Mouse (Mus musculus): ENCODE results near the gene Cul9.
A peak's percentile ranks its signal among the peaks of the same experiment; 100 is the strongest.
"Not testable (repeated sequence)": the region's sequence is repeated elsewhere in the genome, so short reads cannot be mapped to it uniquely, and the experiment has no call there.

Cul9 gene

GRCm38 (mm10) chr17:46503847-46504638 lies 42.1 kb downstream of the Cul9 start:
- no peak for DNase-seq (ENCODE audit: low spot score)

DNA sequence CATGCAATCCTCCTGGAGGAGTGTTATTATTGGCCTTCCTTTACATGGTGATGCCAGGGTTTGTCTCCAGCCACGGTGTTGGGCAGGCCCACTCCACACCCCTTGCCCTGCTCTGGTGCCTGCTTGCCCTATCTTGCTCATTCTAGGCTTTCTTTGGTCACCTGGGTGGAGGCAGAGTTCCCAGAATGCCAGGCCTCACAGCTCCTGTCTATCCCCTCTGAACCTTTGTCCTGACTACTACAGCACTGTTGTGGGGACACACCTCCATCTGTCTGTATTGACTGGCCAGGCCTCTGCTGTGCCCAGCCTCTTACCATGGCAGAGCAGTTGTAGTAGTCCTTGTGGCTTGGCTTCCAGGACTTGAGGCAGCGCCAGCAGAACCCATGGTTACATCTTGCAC lies 43.4 kb downstream of the Cul9 start:
- DNase-seq (ENCODE audit: low spot score): no peak

DNA sequence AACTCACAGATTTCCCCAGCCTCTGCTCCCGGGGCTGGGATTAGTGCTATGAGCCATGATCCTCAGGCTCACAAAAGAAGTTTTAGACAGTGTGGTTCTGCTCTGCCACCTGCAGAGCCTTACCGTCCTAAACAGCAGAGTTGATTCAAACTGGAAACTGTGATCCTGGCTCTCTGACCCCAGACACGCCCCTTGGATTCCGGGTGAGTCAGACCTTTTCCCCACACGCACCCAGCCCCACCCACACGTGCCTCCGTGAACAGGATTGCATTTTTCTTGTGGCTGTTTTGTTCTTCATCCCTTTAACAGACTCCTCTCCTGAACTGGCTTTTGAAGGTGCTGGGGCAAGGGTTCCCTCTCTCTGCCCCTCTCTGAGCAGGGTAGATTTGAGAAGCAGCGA lies 48.2 kb downstream of the Cul9 start:
- DNase-seq (ENCODE audit: low spot score): no peak

GRCm38 (mm10) chr17:46496623-46497434 lies 49.4 kb downstream of the Cul9 start, which contains the start of gene Dnph1:
Gene Dnph1 (plus strand): TSS chr17:46496711.
- peak; percentile 65 for DNase-seq (ENCODE audit: low spot score)

DNA sequence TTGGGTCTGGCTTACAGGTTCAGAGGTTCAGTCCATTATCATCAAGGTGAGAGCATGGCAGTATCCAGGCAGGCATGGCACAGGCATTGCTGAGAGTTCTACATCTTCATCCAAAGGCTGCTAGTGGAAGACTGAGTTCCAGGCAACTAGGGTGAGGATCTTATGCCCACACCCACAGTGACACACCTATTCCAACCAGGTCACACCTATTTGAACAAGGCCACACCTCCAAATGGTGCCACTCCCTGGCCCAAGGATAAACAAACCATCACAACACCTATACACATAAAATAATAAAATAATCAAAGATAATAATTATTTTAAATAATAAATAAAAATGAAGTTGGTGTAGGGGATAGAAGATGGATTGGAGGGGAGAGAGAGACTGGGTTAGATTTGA lies 50.1 kb downstream of the Cul9 start:
- not testable (repeated sequence) for DNase-seq (ENCODE audit: low spot score)

DNA sequence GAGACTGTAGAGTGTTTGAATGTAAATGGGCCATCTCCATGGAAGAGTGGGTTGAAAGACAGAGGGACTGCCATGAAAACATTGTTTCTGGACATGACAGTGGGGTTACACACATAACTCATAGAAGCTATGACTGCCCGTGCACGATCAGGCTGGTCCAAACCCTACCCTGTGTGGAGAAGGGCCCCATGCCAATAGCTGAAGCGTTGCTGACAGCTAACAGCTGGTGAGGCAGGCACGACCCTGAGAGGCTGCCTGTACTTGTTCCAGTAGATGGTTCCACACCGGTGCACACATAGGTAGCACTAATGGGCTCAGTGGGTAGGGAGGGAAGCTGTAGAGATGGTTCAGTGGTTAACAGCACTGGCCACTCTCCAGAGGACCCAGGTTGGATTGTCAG lies 50.7 kb downstream of the Cul9 start:
- no peak for DNase-seq (ENCODE audit: low spot score)

- DNase-seq (ENCODE audit: low spot score): no peak
Observed at GRCm38 (mm10) chr17:46487431-46487830, 58.8 kb downstream of the Cul9 start, which contains the start of gene Ttbk1. Gene Ttbk1 (minus strand): TSS chr17:46487675.

- DNase-seq (ENCODE audit: low spot score): no peak
Observed at GRCm38 (mm10) chr17:46486995-46487394, 59.2 kb downstream of the Cul9 start.

GRCm38 (mm10) chr17:46484461-46484875 lies 61.7 kb downstream of the Cul9 start:
- DNase-seq (ENCODE audit: low spot score): no peak

- DNase-seq (ENCODE audit: low spot score): no peak
Observed at GRCm38 (mm10) chr17:46484021-46484431, 62.2 kb downstream of the Cul9 start.

GRCm38 (mm10) chr17:46483561-46484001 lies 62.6 kb downstream of the Cul9 start:
- peak; percentile 45 for DNase-seq (ENCODE audit: low spot score)

DNA sequence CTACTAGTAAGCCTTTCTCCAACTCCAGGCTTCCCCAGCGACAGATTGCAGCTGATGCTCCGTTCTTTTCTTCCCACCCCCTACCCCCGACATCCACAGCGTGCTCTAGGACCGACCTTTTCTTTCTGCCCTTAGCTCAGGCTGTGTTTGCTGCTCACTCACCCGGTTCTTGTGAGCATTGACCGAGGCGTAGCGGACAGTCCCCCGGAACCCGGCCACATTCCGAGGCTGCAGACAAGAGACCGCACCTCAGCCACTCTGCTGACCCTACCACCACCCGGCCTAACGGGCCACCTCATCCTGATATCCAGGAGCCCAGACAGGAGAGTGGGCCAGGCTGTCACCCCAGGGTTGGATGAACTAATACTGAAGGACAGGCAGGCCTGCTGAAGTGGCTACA lies 68.9 kb downstream of the Cul9 start:
- no peak for DNase-seq (ENCODE audit: low spot score)

GRCm38 (mm10) chr17:46476601-46477000 lies 69.6 kb downstream of the Cul9 start:
- DNase-seq (ENCODE audit: low spot score): no peak

- DNase-seq (ENCODE audit: low spot score): no peak
Observed at GRCm38 (mm10) chr17:46467830-46468229, 78.4 kb downstream of the Cul9 start.

- no peak for DNase-seq (ENCODE audit: low spot score)
Observed at GRCm38 (mm10) chr17:46462226-46462625, 84.0 kb downstream of the Cul9 start.

DNA sequence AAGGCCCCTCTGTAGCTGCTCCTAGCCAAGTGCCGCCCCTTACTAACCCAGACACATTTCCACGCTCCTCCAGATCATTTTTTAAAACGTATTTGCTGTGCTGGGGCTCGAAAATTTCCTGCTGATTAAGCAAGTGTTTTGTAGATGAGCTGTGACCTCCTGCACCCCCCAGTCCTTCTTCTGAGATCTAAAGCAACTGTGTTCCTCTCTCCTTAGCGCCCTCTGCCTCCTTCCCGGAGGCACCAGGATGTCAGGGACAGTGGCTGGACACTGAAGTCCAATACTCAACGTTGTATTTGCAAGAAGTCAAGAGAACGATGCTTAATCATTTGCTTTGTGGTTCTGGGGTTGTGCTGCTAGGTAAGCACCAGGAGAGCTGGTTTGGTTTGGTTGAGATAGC lies 84.8 kb downstream of the Cul9 start:
- DNase-seq (ENCODE audit: low spot score): no peak

- DNase-seq (ENCODE audit: low spot score): no peak
Observed at GRCm38 (mm10) chr17:46460673-46461072, 85.5 kb downstream of the Cul9 start.

DNA sequence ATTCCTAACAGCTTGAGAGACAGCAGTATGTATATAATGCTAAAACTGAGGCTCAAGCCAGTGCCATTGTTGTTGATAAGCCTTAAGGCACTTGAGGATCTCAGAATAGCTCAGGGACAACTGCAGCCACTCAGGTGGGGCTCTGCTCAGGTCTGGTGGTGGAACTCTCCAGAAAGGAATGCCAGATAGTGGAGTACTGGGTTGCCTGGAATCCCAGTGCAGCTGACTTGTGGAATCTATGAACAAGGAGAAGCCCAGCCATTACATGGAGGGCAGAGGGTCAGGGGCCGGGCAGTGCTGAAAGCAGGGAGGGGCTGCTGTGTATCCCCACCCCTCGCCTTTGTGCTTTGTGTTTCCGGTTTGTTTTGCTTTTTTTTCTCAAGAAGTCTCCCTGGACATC lies 87.7 kb downstream of the Cul9 start:
- DNase-seq (ENCODE audit: low spot score): no peak

DNA sequence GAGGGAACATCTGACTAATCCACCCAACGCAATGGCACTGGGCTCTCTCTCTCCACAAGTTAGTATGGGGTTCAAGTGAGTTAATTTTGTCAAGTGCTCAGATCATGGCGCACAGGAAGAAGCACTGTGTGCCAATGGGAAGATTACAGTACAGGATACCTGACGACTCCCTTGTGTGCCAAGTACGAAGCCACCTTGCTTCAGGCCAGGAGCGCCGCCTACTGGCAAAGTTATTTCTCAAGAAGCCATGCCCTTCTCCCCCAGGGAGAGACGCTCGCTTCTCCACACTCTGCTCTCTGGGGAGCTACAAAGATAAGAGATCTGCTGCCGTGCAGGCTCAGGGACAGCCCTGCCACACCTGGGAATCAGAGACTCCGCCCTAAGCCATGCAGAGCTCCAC lies 88.4 kb downstream of the Cul9 start:
- DNase-seq (ENCODE audit: low spot score): no peak

- no peak for DNase-seq (ENCODE audit: low spot score)
Observed at GRCm38 (mm10) chr17:46455110-46455691, 91.0 kb downstream of the Cul9 start.

- no peak for DNase-seq (ENCODE audit: low spot score)
Observed at GRCm38 (mm10) chr17:46454539-46454938, 91.6 kb downstream of the Cul9 start.

- no peak for DNase-seq (ENCODE audit: low spot score)
Observed at GRCm38 (mm10) chr17:46453970-46454411, 92.2 kb downstream of the Cul9 start.
